Mouse (Mus musculus) layer of hippocampus, postnatal 10 days (tissue): ENCODE data around the gene Garnl3. TPM values are rescaled to one million over a fixed set of nuclear protein-coding genes. Genes with fewer than 3 reads are reported as not detected.
"Not testable (repeated sequence)": the region's sequence is repeated elsewhere in the genome, so short reads cannot be mapped to it uniquely, and the experiment has no call there.

Experiments
- DNase-seq, 2 experiments: peaks; one replicate each; pipeline ENCODE4 v3.0.0; 2021; ENCODE audit warnings: low spot score in 2 of 2
- total RNA-seq, 2 experiments: library from RNA; stranded (reverse); gene quantifications; 2 replicates each; pipeline ENCODE4 v1.2.3; 2021

The Garnl3 gene
- total RNA-seq, 2 experiments from 2014 or later, result 75.2 to 91.7 TPM

GRCm38 (mm10) chr2:33032391-33033062 is 98.9 kb downstream of the Garnl3 start:
- DNase-seq, result no peak

- no peak for DNase-seq
These were observed 106.4 kb downstream of the Garnl3 start for GRCm38 (mm10) chr2:33025040-33025439.

- peak in 1 of 2 experiments; percentile 33 for DNase-seq
These were observed 106.9 kb downstream of the Garnl3 start for GRCm38 (mm10) chr2:33024564-33024963.

- no peak for DNase-seq
These were observed 108.6 kb downstream of the Garnl3 start for GRCm38 (mm10) chr2:33022846-33023245.

GRCm38 (mm10) chr2:33018026-33018425 is 113.4 kb downstream of the Garnl3 start:
- no peak for DNase-seq

DNA sequence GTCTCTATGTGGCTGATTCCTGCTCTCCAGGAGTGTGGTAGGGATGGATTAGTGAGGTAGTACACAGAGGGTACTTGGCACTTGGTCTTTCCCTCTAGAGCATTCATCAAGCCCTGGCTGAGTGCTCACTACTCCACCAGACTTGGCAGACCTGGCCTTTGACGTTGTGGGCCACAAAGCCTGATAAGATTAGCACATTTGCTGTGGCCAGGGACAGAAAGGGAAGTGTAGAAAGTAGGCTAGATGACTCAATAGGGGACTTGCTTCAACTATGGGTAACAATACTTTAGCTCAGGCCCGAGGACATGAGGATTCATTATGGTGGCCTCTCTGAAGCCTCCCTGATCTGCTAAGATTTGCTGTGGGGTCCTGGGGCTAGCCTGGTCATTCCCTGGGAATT is 114.3 kb downstream of the Garnl3 start:
- no peak for DNase-seq

DNA sequence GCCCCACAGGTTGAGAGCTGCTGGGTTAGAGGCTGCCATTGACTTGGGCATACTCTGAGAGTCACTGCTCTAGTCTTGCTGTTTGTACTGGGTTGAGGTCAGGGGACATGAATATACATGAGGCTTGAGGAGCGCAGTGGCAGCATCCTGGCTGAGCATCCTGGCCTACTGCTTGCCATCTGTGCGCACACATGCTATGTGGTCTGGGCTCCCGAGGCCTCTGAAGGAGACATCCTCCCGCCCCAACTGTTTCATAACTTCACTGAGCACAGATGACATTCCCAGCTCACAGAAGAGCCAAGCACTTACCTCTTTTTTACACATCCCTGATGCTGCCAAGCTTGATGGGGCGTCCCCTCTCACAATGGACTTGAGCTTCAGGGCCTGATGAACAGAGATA is 116.6 kb downstream of the Garnl3 start:
- DNase-seq, result peak in 1 of 2 experiments; percentile 41

- DNase-seq, result not testable (repeated sequence)
These were observed 122.4 kb downstream of the Garnl3 start for GRCm38 (mm10) chr2:33009055-33009454.

DNA sequence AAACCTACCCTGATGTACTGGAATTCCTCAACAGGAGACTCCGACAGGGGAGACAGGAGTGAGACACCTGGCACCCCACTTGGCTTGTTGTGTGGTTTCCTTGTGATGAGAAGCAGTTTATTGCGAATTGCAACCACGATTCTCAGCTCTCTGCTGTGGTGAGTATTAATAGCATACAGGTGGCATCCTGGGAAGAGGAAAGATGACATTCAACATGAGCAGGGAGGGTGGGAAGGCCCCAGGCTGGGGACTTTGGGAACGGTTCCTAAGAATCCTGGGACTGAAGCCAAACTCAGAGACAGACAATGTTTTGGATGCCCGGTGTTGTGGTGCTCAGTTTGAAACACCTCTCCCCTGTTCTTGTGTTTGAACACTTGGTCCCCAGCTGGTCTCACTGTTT is 126.4 kb downstream of the Garnl3 start:
- peak; percentile 42 to 56 for DNase-seq

GRCm38 (mm10) chr2:33002144-33002543 is 129.3 kb downstream of the Garnl3 start:
- DNase-seq, result no peak

DNA sequence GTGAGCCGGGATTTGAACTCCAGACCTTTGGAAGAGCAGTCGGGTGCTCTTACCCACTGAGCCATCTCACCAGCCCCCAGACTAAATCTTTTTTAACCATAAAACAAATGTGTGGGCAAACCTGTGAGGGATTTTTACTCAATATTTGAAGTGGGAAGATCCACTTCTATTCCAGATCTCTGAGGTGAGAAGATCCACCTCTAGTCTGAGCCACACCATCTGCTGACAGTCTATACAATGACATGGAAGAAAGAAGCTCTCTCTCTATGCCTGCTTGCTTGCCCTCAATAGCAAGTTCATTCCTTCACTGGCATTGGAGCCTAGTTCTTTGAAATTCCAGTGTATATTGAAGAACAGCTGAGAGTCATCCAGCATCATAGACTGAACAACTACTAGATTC is 131.7 kb downstream of the Garnl3 start:
- DNase-seq, result no peak

DNA sequence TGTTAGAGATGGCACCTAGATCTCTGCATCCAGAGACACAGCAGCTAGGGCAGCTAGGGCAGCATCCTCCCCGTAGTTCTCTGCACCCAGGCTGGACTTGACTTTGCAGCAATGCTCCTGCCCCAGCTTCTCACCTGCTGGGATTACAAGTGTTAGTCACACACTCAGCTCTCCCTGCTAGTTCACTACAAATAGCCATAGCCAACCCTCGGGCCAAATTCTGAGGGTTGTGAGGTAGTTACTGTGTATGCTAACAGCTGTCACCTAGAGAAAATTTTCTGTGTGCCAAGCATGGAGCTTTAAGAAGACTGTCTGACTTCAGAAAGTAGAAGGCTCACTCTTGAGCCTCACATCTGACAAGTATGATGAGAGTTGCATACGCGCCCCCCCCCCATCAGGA is 133.7 kb downstream of the Garnl3 start:
- DNase-seq, result no peak

DNA sequence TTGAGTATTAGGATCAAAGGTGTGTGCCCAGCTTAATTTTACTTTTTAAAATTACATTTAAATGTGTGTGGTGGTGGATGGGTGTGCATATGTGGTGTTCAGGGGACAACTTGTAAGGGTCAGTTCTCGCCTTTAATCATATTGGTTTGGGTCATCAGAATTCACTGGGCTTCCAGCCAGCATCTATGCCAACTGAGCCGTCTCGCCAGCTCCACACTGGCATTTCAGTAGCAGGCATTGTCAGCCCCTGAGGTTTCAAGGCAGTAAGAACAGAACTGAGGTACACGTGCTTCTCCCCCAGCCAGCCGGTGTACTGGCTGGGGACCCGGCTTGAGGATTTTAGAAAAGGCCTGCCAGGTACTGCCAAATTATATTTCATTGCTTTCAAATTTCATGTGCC is 134.4 kb downstream of the Garnl3 start:
- DNase-seq, result no peak

GRCm38 (mm10) chr2:32992130-32992529 is 139.3 kb downstream of the Garnl3 start:
- DNase-seq, result no peak

DNA sequence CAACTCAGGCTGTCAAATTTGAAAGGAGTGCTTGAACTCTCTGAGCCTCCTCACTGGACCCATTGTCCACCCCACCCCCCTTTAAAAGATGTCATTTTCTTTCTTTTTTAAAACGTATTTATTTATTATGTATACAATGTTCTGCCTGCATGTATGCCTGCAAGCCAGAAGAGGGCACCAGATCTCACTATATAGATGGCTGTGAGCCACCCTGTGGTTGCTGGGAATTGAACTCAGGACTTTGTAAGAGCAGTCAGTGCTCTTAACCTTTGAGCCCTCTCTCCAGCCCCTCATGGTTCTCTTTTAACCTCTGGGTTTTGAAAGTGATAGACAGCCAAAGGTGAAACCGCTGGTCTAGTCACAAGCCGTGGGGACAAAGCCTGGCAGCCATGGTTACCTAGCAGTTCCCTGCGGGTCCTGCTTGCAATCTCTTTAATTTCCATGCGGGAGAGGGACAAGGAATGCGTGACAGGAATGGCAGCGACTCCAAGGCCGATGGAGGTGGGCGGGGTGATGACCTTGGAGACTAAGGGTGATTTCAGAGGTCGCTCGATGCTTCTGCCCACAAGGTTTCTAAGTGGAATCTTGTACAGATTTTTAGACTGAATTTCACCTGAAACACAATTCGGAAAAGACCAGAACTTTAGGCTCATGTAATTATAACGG is 141.2 kb downstream of the Garnl3 start:
- DNase-seq, result no peak

- no peak for DNase-seq
These were observed 142.1 kb downstream of the Garnl3 start for GRCm38 (mm10) chr2:32989376-32989775.

DNA sequence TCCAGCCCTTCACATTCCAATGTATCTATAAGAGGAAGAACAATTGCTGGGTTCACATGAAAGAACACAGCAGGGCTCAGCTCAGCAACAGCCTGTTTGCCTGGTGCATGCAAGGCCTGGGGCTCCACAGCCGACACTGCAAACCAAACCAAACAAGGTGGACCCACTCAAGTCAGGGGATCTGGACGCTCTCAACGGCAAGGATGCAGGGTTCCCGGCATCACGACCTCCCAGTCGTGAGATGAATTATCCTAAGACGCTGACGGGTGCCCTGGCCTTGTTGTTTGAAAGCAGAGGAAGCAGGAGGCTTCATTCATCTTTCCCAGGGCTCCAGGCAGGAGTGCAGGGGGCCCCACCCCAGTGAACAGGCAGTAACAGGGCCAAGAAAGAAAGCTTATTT is 145.6 kb downstream of the Garnl3 start:
- no peak for DNase-seq

DNA sequence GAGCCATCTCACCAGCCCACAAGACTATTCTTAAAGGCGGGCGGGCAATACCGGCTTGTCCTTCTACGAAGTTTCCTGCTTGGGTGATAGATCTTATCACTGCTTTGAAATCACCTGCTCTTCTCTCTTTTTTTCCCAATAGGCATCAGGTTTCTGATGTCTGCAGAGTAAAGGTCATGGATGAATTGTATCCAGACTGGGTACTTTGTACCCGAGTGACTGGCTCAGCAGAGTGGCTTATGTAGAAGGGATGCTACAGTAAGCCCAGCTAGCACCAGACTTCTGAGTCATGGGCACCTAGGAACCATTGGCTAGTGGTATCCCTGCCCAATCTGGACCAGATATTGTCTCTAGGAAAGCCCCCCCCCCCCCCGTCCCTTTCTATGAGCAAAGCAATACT is 147.8 kb downstream of the Garnl3 start:
- no peak for DNase-seq

GRCm38 (mm10) chr2:32982700-32983099 is 148.8 kb downstream of the Garnl3 start:
- no peak for DNase-seq

GRCm38 (mm10) chr2:32981725-32982271 is 149.7 kb downstream of the Garnl3 start, which contains the start of gene Slc2a8:
Gene Slc2a8, minus strand, starts transcription at chr2:32982083.
- peak; percentile 80 to 87 for DNase-seq

GRCm38 (mm10) chr2:32981281-32981680 is 150.2 kb downstream of the Garnl3 start:
- no peak for DNase-seq

GRCm38 (mm10) chr2:32979675-32980074 is 151.8 kb downstream of the Garnl3 start:
- DNase-seq, result no peak

GRCm38 (mm10) chr2:32978675-32979074 is 152.8 kb downstream of the Garnl3 start:
- no peak for DNase-seq
